Mouse (Mus musculus) G1E (cell line): ENCODE results near the gene Tex9. TPM values are rescaled to one million over a fixed set of nuclear protein-coding genes. Genes with fewer than 3 reads are reported as not detected.
A peak's percentile ranks its signal among the peaks of the same experiment; 100 is the strongest.
"Not testable (repeated sequence)": the region's sequence is repeated elsewhere in the genome, so short reads cannot be mapped to it uniquely, and the experiment has no call there.

ENCODE experiments used
- ATAC-seq: 2 replicates; pipeline ENCODE4 v1.8.0; 2016; ENCODE audit warnings: mild to moderate bottlenecking; ENCODE audit not compliant: insufficient number of reproducible peaks, poor library complexity, low FRiP score, severe bottlenecking; ENCODE audit errors: extremely low read depth
- DNase-seq: peaks from one replicate; pipeline ENCODE4 v3.0.0; 2012; ENCODE audit warnings: low spot score
- H3K27me3 ChIP-seq: 2 replicates; pipeline ENCODE4 v1.6.1; 2012; ENCODE audit warnings: mild to moderate bottlenecking, low read length, inconsistent platforms; ENCODE audit not compliant: insufficient read depth
- H3K36me3 ChIP-seq: replicated peaks from 2 replicates; pipeline ENCODE3; 2012; ENCODE audit warnings: mild to moderate bottlenecking, inconsistent platforms
- H3K4me1 ChIP-seq: 2 replicates; pipeline ENCODE4 v1.6.1; 2012; ENCODE audit warnings: low read depth, low read length, inconsistent platforms, mixed read lengths; ENCODE audit not compliant: insufficient read depth
- H3K4me3 ChIP-seq: 2 replicates; pipeline ENCODE4 v1.5.1; 2012; ENCODE audit warnings: low read depth, mild to moderate bottlenecking, inconsistent platforms, low read length, moderate library complexity, mixed read lengths
- H3K9me3 ChIP-seq: replicated peaks from 2 replicates; pipeline ENCODE4 v1.6.1; 2012; ENCODE audit warnings: inconsistent platforms
- CTCF ChIP-seq: IDR thresholded peaks from 2 replicates; pipeline ENCODE4 v1.5.1; 2012; ENCODE audit warnings: low read depth, low read length, inconsistent platforms, mixed read lengths
- GATA1 ChIP-seq: IDR thresholded peaks from 2 replicates; pipeline ENCODE4 v1.6.1; 2012; ENCODE audit warnings: borderline replicate concordance, low read length, inconsistent platforms, mixed read lengths
- GATA2 ChIP-seq: IDR thresholded peaks from 2 replicates; pipeline ENCODE4 v1.6.1; 2012; ENCODE audit warnings: low read depth, low read length, inconsistent platforms, borderline replicate concordance
- POLR2AphosphoS5 ChIP-seq: IDR thresholded peaks from 2 replicates; pipeline ENCODE4 v1.6.1; 2012; ENCODE audit warnings: low read depth, low read length, inconsistent platforms; ENCODE audit not compliant: insufficient replicate concordance
- TAL1 ChIP-seq: conservative IDR thresholded peaks from 2 replicates; pipeline ENCODE4 v1.6.1; 2012; ENCODE audit warnings: low read depth, low read length, inconsistent platforms, mixed read lengths
- polyA plus RNA-seq: library from polyadenylated mRNA; stranded (reverse); fragments of >175 nt; gene quantifications from 2 replicates; pipeline ENCODE4 v1.2.3, GENCODE M21; 2012
- total RNA-seq, 2 experiments: library from RNA; stranded (forward) in 1 of 2; stranded (reverse) in 1 of 2; fragments of 200-1000 nt in 1 of 2; fragments of >200 nt in 1 of 2; fragmentation: Nextera tagmentation in 1 of 2; gene quantifications; 2 replicates each; pipeline ENCODE4 v1.2.3; 2014 to 2017

Gene Tex9
- total and polyA plus RNA-seq, 3 experiments, result 31.0 to 164 (median 124) TPM

- Histone ChIP-seq H3K4me3 (no peak overlapping the region), H3K36me3 (peaks cover 94% of the 10 kb centered on the region)
- no peak for DNase-seq
Observed at GRCm38 (mm10) chr9:72459703-72460102, 32.3 kb downstream of the Tex9 start.

GRCm38 (mm10) chr9:72458233-72458632 lies 33.8 kb downstream of the Tex9 start:
- peaks cover 65% of the 10 kb centered on the region for H3K4me1 ChIP-seq

More at GRCm38 (mm10) chr9:72459703-72460102, 32.3 kb downstream of the Tex9 start:
- Histone ChIP-seq H3K9me3 (no peaks in the 10 kb centered on the region), H3K27me3 (no peaks in the 10 kb centered on the region), H3K4me1 (peaks cover 60% of the 10 kb centered on the region)
- no peak for ATAC-seq
- no peak for TF ChIP-seq TAL1
- TF ChIP-seq POLR2AphosphoS5, result no peak
- TF ChIP-seq GATA2, result no peak
- TF ChIP-seq CTCF, result no peak
- no peak for TF ChIP-seq GATA1

GRCm38 (mm10) chr9:72456374-72456773 lies 35.6 kb downstream of the Tex9 start:
- no peak for ATAC-seq
- no peak for DNase-seq
- no peaks in the 10 kb centered on the region for H3K9me3 ChIP-seq
- H3K36me3 ChIP-seq, result peaks cover 98% of the 10 kb centered on the region
- no peak for TF ChIP-seq CTCF
- no peak for TF ChIP-seq GATA1
- no peak for TF ChIP-seq TAL1
- no peak for TF ChIP-seq GATA2
- TF ChIP-seq POLR2AphosphoS5, result no peak
- H3K4me1 ChIP-seq, result peaks cover 58% of the 10 kb centered on the region
- H3K27me3 ChIP-seq, result no peaks in the 10 kb centered on the region
- no peak overlapping the region for H3K4me3 ChIP-seq

More at GRCm38 (mm10) chr9:72458233-72458632, 33.8 kb downstream of the Tex9 start:
- TF ChIP-seq CTCF (peak; percentile 74), GATA1 (no peak)
- DNase-seq (no peak), ATAC-seq (peak; percentile 16; the same call in 1 of the 2 replicates)
- Histone ChIP-seq H3K9me3 (no peaks in the 10 kb centered on the region), H3K27me3 (no peaks in the 10 kb centered on the region), H3K36me3 (peaks cover 94% of the 10 kb centered on the region), H3K4me3 (no peak overlapping the region)

- not testable (repeated sequence) for H3K27me3 ChIP-seq, DNase-seq, ATAC-seq, H3K4me3 ChIP-seq, H3K9me3 ChIP-seq
- Histone ChIP-seq H3K4me1 (peaks cover 57% of the 10 kb centered on the region), H3K36me3 (peaks cover 99% of the 10 kb centered on the region)
Observed at GRCm38 (mm10) chr9:72454281-72454680, 37.7 kb downstream of the Tex9 start.

GRCm38 (mm10) chr9:72451111-72451510 lies 40.9 kb downstream of the Tex9 start:
- TF ChIP-seq GATA2 (no peak), CTCF (no peak), GATA1 (no peak), TAL1 (no peak), POLR2AphosphoS5 (no peak)
- H3K4me3 ChIP-seq, result no peak overlapping the region
- H3K36me3 ChIP-seq, result peaks cover 99% of the 10 kb centered on the region
- ATAC-seq (peak; percentile 22; the same call in 1 of the 2 replicates), DNase-seq (no peak)
- H3K4me1 ChIP-seq, result peaks cover 79% of the 10 kb centered on the region
- no peaks in the 10 kb centered on the region for H3K9me3 ChIP-seq
- no peaks in the 10 kb centered on the region for H3K27me3 ChIP-seq

- DNase-seq, result no peak
- ATAC-seq, result no peak
- Histone ChIP-seq H3K36me3 (peaks cover 99% of the 10 kb centered on the region), H3K4me1 (peaks cover 81% of the 10 kb centered on the region), H3K4me3 (no peak overlapping the region), H3K27me3 (no peaks in the 10 kb centered on the region), H3K9me3 (no peaks in the 10 kb centered on the region)
- no peak for TF ChIP-seq TAL1
- TF ChIP-seq CTCF, result no peak
- TF ChIP-seq GATA1, result no peak
- no peak for TF ChIP-seq POLR2AphosphoS5
- TF ChIP-seq GATA2, result no peak
Observed at GRCm38 (mm10) chr9:72450363-72450762, 41.6 kb downstream of the Tex9 start.

- no peak for ATAC-seq
Observed at GRCm38 (mm10) chr9:72449841-72450240, 42.2 kb downstream of the Tex9 start.

More at GRCm38 (mm10) chr9:72449841-72450240, 42.2 kb downstream of the Tex9 start:
- Histone ChIP-seq H3K36me3 (peaks cover 99% of the 10 kb centered on the region), H3K27me3 (no peaks in the 10 kb centered on the region), H3K9me3 (no peaks in the 10 kb centered on the region), H3K4me3 (no peak overlapping the region; the same call in 1 of the 2 replicates), H3K4me1 (peaks cover 79% of the 10 kb centered on the region)
- no peak for DNase-seq
- TF ChIP-seq CTCF, result no peak
- TF ChIP-seq GATA1, result no peak
- TF ChIP-seq TAL1, result no peak
- TF ChIP-seq POLR2AphosphoS5, result no peak
- no peak for TF ChIP-seq GATA2
